8 mouse cellular contexts compared by ENCODE assay signal in genomic region chr6:125146797-125147196, GRCm38 (mm10). TPM values are rescaled to one million over a fixed set of nuclear protein-coding genes. Genes with fewer than 3 reads are reported as not detected.
DNase-seq lines count a peak whose midpoint lies in the region; ATAC-seq lines count a peak whose summit lies in the region.

No protein-coding gene starts in this region.

- peak; percentile 40 to 41 for DNase-seq in frontal cortex, postnatal 36 days (ENCODE audit: low spot score in 2 of 2)
- peak; percentile 31 for DNase-seq in adipocyte (ENCODE audit: low spot score)
- DNase-seq in gastrocnemius, postnatal 14 days = peak; percentile 55
- DNase-seq in kidney, adult 18-20 months = peak; percentile 34
- peak; percentile 27 to 49 for DNase-seq in lung, postnatal 4 days
- peak; percentile 61 for DNase-seq in testis, postnatal 14 days (ENCODE audit: low spot score)
- no peak for DNase-seq in ovary, adult 18-20 months (ENCODE audit: low spot score)

- intact Hi-C loops in gastrocnemius, postnatal 14 days (cut with DNase I; ENCODE audit: low total_unique reads) = no loop called here

- ATAC-seq in frontal cortex, adult (ENCODE audit: low TSS enrichment) = no peak

RNA-seq across cellular contexts. Expression of gene Iffo1, which starts 1.8 kb away (rescaled TPM):
- 10 to 100 TPM; 24.0 to 28.7 TPM for total RNA-seq in gastrocnemius, postnatal 14 days (2021)

RNA-seq across cellular contexts. Expression of gene Nop2, which starts 15.1 kb away (rescaled TPM):
- 10 to 100 TPM; 16.0 to 20.4 TPM for total RNA-seq in gastrocnemius, postnatal 14 days (2021)

RNA-seq across cellular contexts. Expression of gene Gapdh, which starts 19.5 kb away (rescaled TPM):
- total RNA-seq in gastrocnemius, postnatal 14 days (2021) = over 10,000 TPM in 1 of 2 experiments, 1,000 to 10,000 TPM in 1; 9,479 to 10,041 TPM

RNA-seq across cellular contexts. Expression of gene Ncapd2, which starts 44.7 kb away (rescaled TPM):
- 10 to 100 TPM; 18.4 to 18.7 TPM for total RNA-seq in gastrocnemius, postnatal 14 days (2021)

RNA-seq across cellular contexts. Expression of gene Mrpl51, which starts 44.8 kb away (rescaled TPM):
- total RNA-seq in gastrocnemius, postnatal 14 days (2021) = 100 to 1,000 TPM; 214 to 227 TPM
